Mouse (Mus musculus): ENCODE measurements at regions not wholly inside any gene's neighbourhood (a gene's known extent, or its start where the extent isn't known, plus 50 kb on each side); places are given as distances from the start of the nearest gene placed in this dataset.

DNA sequence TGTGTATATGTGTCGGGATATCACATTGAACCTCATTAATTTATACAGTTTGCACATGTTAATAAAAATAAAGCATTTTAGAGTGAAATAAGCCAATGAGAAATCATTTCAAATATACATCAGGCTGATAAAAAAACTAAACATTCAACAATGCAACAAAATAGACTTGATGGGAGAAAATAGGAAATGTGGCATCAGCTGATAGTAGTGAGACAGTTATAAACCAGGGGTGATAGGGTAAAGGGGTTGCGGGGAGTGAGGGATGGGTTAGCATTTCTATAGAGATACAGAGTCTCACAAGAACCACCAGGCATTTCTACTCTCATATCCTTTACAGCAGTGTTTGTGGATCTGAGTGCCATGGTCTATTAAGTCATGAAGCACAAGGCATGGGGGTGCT, 108.6 kb upstream of the Mvb12b start:
- no peak for TF ChIP-seq CTCF (IDR thresholded peaks at IDR 0.05; ENCODE audit: control insufficient read depth, insufficient read depth, insufficient read length)
- no peak for TF ChIP-seq CEBPB (IDR thresholded peaks at IDR 0.05; ENCODE audit: low read depth)

All from C2C12 (cell line).